Mouse (Mus musculus) embryo, embryonic 11 days (tissue): ENCODE results near the gene Arf4.

Experiments
- DNase-seq: peaks from one replicate; pipeline ENCODE4 v3.0.0-alpha.2; 2015

The Arf4 gene

GRCm38 (mm10) chr14:26637851-26638707, at the start of gene Arf4:
Arf4 (plus strand) TSS chr14:26638074.
- DNase-seq = peak; percentile 98

DNA sequence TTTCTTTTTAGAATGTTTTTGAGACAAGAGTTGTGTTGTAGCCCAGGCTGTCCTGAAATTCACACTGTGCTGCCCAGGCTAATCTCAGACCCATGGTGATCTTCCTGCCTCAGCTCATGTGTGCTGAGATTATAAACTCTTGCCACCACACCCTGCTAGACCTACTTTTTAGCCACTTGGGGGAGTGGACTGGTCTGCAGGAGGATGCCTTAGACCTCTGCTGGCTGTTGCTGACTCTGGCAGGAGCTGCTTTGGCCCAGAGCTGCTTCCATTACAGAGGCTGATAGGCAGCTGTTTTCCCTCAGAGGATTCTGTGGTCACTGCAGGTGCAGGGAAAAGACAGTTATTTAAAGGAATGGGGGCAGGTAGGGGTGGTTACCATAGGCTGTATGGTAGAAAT, 46.5 kb upstream of the Arf4 start:
- DNase-seq = no peak

GRCm38 (mm10) chr14:26593281-26593895, 44.5 kb upstream of the Arf4 start:
- DNase-seq = no peak

- no peak for DNase-seq
Measured at GRCm38 (mm10) chr14:26595167-26595566, 42.7 kb upstream of the Arf4 start.

DNA sequence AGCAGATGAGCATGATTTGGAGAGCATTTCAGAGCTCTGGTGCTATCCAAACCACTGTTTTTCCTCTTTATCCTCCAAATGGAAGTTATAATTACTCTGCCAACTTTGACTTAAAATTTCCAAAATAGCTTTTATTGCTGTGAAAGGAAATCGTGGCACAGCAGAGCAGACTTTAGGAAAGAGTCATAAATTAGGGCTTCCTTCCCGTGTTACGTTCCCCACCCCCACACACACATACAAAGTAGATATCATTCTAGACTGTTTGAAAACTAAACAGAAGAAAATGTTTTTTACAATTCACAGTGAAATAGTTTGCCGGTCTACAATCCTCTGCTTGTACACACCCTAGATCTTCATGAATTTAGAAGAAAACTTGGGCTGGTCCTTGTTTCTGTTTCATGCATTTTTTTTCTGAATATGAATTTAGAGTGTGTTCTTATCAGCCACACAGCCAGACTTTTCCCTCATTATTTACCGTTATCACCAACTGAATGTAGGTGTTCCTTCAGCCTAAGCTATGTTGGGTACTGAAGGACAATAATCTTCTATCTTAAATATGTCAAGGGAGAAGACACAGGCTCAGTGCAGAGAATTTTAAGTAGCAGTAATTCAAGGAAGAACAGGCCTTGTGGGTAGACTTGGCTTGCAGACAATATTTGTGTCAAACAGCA, 42.0 kb upstream of the Arf4 start:
- no peak for DNase-seq

DNA sequence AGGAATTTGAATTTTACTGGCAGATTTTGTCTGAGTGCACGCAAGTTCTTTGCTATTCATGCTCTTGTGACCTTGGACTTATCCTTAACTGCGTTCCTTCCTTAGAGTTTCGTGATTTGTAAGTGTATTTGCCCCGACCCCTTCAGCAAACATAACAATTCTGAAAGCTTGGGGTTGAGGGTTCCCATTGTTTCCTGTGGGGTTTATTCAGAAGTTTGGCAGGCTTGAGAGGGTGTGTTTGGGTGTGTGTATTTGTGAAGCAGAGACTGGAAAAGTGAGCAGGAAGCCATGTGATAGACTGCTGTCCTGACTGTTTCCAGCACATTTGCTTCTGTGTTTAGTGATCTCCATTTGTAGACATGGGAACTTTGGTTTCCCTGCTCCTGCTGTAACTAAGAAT, 32.5 kb upstream of the Arf4 start:
- no peak for DNase-seq

DNA sequence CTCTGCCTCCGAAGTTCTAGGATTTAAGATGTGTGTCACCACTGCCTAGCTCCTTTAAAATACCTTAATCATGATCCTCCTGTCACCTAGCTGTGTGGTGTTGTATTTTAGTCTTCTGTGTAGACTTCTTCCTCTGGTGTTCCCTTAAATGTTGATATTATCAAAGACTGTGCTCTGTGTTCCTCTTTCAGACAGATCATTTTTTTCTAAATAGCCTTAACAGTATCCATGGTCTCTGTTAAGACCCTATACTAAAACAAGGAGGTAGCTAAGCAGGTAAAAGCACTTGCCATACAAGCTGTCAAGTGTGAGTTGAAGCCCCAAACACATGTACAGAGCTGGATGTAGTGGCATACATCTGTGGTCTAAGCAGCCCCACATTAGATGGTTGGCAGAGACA, 28.2 kb upstream of the Arf4 start:
- no peak for DNase-seq

DNA sequence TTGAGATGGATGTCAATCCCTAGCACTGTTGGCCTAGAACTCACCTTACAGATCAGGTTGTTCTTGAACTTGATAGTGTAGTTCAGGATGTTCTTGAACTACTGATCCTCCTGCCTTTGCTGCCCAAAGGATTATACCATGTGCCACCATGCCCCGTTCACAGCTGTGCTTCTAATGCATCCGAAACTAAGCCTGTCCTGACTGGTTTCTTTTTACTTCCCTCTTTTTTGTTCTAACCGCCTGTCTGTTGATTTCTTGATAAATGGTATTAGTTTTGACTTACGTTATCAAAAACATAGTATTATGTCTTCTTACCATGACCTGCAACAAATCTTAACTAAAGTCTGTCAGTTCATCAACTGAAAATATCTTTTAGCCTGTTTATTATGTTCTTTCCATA, 27.2 kb upstream of the Arf4 start:
- no peak for DNase-seq

GRCm38 (mm10) chr14:26625301-26625700, 12.6 kb upstream of the Arf4 start:
- no peak for DNase-seq

DNA sequence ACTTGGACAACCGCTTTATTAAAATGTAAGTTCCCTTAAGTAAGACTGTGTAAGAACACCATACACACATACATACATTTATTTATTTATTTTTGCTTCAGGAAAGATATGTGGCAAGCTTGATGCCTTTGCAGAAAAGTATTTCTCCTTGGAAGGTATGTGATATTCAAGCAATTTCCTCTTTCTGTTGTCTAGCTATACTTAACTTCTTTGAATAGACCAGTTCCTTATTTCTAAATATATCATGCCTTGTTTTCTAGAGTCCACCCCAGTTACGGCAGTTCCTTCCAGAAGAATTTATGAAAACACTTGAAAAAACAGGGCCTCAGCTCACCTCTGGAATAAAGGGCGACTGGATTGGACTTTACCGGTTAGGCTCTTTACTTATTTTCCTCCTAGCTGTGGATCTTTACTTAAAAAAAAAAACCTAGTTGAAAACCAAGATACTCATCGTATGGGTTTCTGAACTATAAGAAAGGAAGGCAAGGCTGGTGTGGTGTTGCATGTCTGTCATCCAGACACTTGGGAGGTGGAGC, 11.2 kb upstream of the Arf4 start:
- no peak for DNase-seq

DNA sequence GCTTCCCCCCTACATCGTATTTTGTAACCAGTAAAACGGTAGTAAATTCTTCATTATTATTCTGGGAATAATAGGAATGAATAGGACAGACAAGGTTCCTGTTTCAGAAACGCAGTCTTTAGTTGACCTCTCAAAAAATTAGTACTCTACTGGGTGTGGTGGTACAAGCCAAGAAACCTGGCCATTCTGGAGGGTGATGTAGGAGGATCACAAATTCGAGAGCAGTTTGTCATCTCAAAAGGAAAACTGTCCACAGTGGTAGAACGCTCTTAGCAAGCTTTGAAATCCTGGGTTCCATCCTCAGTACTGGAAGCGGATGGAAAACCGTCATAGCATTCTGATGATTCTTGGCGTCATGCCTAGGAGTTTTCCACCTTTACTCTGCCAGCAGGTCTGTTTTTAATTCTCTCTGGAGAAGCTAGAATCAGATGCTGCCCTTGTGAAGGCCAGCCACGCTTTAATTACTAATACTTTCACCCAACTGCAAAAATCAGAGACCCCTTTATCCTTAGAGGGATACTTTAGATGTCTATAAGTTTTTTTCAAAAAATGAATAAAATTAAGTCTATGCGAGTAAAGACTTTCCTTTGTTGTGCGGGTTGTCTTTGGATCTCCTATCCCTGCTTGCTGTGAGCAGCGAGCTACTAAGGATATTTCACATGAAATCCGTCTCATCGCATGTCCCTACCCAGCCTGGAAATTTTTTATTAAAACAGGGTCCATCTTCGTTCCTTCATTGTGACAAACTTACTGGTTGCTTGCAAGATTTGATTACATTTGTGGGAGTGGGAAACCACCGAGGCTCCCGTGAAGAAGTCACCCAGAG, 636 bp upstream of the Arf4 start:
- DNase-seq = peak; percentile 23

- DNase-seq = peak; percentile 73
Measured at GRCm38 (mm10) chr14:26638708-26639084, 822 bp downstream of the Arf4 start.

- DNase-seq = peak; percentile 28
Measured at GRCm38 (mm10) chr14:26639251-26639650, 1.4 kb downstream of the Arf4 start.

GRCm38 (mm10) chr14:26639961-26640360, 2.1 kb downstream of the Arf4 start:
- peak; percentile 23 for DNase-seq

- no peak for DNase-seq
Measured at GRCm38 (mm10) chr14:26643006-26643624, 5.2 kb downstream of the Arf4 start.

- no peak for DNase-seq
Measured at GRCm38 (mm10) chr14:26645989-26646650, 8.2 kb downstream of the Arf4 start.

GRCm38 (mm10) chr14:26647811-26648210, 9.9 kb downstream of the Arf4 start:
- DNase-seq = no peak

DNA sequence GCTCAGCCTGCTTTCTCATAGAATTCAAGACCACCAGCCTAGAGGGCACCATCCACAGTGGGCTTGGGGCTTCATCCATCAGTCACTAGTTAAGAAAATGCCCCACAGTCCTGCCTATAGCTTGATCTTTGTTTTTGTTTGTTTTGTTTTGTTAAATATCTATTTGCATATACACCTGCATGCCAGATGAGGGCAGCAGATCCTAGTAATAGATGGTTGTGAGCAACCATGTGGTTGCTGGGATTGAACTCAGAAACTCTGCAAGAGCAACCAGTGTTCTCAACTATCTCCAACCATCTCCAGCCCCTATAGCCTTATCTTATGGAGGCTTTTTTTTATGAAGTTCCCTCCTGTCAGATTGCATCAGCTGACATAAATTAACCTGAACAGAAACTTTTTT, 14.0 kb downstream of the Arf4 start:
- no peak for DNase-seq

DNA sequence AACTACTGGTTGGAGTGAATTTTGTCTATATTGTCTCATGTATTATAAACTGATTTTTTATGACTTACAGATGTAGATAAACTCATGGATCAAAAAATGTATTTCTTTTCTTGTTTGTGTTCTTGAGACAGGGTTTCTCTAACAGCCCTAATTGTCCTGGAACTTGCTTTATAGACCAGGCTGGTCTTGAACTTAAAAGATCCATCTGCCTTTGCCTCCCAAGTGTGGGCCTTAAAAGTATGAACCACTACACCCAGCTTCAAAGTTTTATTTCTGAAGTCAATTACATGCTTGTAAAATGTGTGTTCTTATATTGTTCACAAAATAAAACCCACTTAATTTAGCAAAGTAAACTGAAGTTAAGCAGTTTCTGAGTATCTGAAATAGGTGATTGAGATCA, 20.3 kb downstream of the Arf4 start:
- no peak for DNase-seq

- no peak for DNase-seq
Measured at GRCm38 (mm10) chr14:26660233-26660632, 22.4 kb downstream of the Arf4 start.

DNA sequence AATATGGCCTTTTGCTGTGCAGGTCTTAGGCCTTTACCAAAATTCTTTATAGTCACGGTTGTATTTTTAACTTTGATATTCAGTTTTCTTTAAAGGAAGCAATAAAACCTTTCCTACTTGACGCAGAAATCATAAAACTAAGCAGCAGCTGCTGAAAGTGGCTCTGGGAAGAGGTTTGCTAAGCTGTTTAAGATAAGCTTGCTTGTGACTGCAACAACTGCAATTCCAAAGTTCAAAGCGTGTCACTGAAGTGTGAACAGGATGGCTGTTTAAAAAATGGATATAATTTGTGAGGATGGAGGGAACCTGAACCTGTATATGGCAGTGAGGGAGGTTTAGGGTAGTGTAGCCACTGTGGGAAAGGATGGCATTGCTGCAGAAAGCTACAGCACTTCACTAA, 24.1 kb downstream of the Arf4 start:
- no peak for DNase-seq

- DNase-seq = no peak
Measured at GRCm38 (mm10) chr14:26662488-26662887, 24.6 kb downstream of the Arf4 start.
